Mouse (Mus musculus) heart, embryonic 11.5 days (tissue): ENCODE data around the gene Elp5. TPM values are rescaled to one million over a fixed set of nuclear protein-coding genes. Genes with fewer than 3 reads are reported as not detected.
A peak's percentile ranks its signal among the peaks of the same experiment; 100 is the strongest.

Source experiments
- ATAC-seq: fragments of 200-750 bp; cut with Nextera tagmentation; replicated peaks from 2 replicates; pipeline ENCODE4 v1.8.0; 2017; ENCODE audit warnings: moderate library complexity; ENCODE audit not compliant: insufficient number of reproducible peaks, low FRiP score, low TSS enrichment
- H3K27ac ChIP-seq: fragments of 300-500 bp; sonication (generic); 2 replicates; pipeline ENCODE4 v1.5.1; 2014; ENCODE audit warnings: mild to moderate bottlenecking, low read depth, low read length
- H3K27me3 ChIP-seq: fragments of 300-500 bp; sonication (generic); 2 replicates; pipeline ENCODE4 v1.6.1; 2014; ENCODE audit warnings: mild to moderate bottlenecking, low read length, mixed read lengths; ENCODE audit not compliant: control insufficient read depth, insufficient read depth
- H3K36me3 ChIP-seq: fragments of 300-500 bp; sonication (generic); 2 replicates; pipeline ENCODE4 v1.6.1; 2014; ENCODE audit warnings: mild to moderate bottlenecking, low read length, moderate library complexity, mixed read lengths; ENCODE audit not compliant: control insufficient read depth, insufficient read depth
- H3K4me1 ChIP-seq: fragments of 300-500 bp; sonication (generic); 2 replicates; pipeline ENCODE4 v1.6.1; 2014; ENCODE audit warnings: low read length; ENCODE audit not compliant: control insufficient read depth, insufficient read depth
- H3K4me2 ChIP-seq: fragments of 300-500 bp; sonication (generic); 2 replicates; pipeline ENCODE4 v1.6.1; 2014; ENCODE audit warnings: mild to moderate bottlenecking, moderate library complexity
- H3K4me3 ChIP-seq: fragments of 300-500 bp; sonication (generic); 2 replicates; pipeline ENCODE4 v1.5.1; 2014; ENCODE audit warnings: low read depth, low read length
- H3K9ac ChIP-seq: fragments of 300-500 bp; sonication (generic); 2 replicates; pipeline ENCODE4 v1.6.1; 2014; ENCODE audit warnings: mild to moderate bottlenecking, low read depth, low read length, moderate library complexity
- H3K9me3 ChIP-seq: fragments of 300-500 bp; sonication (generic); replicated peaks from 2 replicates; pipeline ENCODE4 v1.6.1; 2016; ENCODE audit warnings: low read length; ENCODE audit not compliant: control insufficient read depth
- WGBS: fragments of 180-500 bp; shearing (Covaris S2); extraction: QIAGEN DNeasy Blood & Tissue Kit; methylation state at CpG from one replicate; pipeline ENCODE4 v1.1.7; 2014; ENCODE audit not compliant: insufficient replicate concordance; 5-methylcytosine and 5-hydroxymethylcytosine counted together
- polyA plus RNA-seq: library from polyadenylated mRNA; unstranded; fragments of >200 nt; fragmentation: Nextera tagmentation; extraction: Ambion mirVana; gene quantifications from 2 replicates; pipeline ENCODE4 v1.2.1, GENCODE M21; 2014

Elp5 gene
- polyA plus RNA-seq, 1 experiment from 2014 or later: 130 TPM

- H3K4me1 ChIP-seq: peaks cover 13% of the 10 kb centered on the region; the same call in 1 of the 2 replicates
- ATAC-seq: no peak
- no peaks in the 10 kb centered on the region for H3K9me3 ChIP-seq
- no peak overlapping the region for H3K4me2 ChIP-seq
- WGBS: 41% methylated on average over 4 of the region's 4 CpGs
- H3K36me3 ChIP-seq: no peaks in the 10 kb centered on the region
- no peak overlapping the region for H3K27ac ChIP-seq
- H3K4me3 ChIP-seq: no peak overlapping the region
- no peaks in the 10 kb centered on the region for H3K27me3 ChIP-seq
- H3K9ac ChIP-seq: no peak overlapping the region
These were observed 31.4 kb downstream of the Elp5 start for GRCm38 (mm10) chr11:69950807-69951459.

- Histone ChIP-seq H3K9me3 (no peaks in the 10 kb centered on the region), H3K27me3 (peaks cover 3% of the 10 kb centered on the region; the same call in 1 of the 2 replicates), H3K4me1 (peaks cover 13% of the 10 kb centered on the region; the same call in 1 of the 2 replicates), H3K4me3 (peak overlapping the region; percentile 64), H3K4me2 (peak overlapping the region; percentile 92), H3K36me3 (peaks cover 9% of the 10 kb centered on the region; the same call in 1 of the 2 replicates), H3K9ac (peak overlapping the region; percentile 74; the same call in 1 of the 2 replicates), H3K27ac (peak overlapping the region; percentile 93)
- WGBS: under 1% methylated on average over 14 of the region's 14 CpGs
- peak; percentile 35 for ATAC-seq
These were observed 33.6 kb downstream of the Elp5 start for GRCm38 (mm10) chr11:69948763-69949150.

- Histone ChIP-seq H3K27me3 (peaks cover 3% of the 10 kb centered on the region; the same call in 1 of the 2 replicates), H3K36me3 (peaks cover 9% of the 10 kb centered on the region), H3K4me3 (peak within 1 kb of the TSS; percentile 64), H3K9ac (peak within 1 kb of the TSS; percentile 74), H3K4me1 (peaks cover 13% of the 10 kb centered on the region; the same call in 1 of the 2 replicates), H3K9me3 (no peaks in the 10 kb centered on the region), H3K4me2 (peak within 1 kb of the TSS; percentile 92), H3K27ac (peak within 1 kb of the TSS; percentile 93)
- peak; percentile 90 for ATAC-seq
- 1% methylated on average over 34 of the region's 34 CpGs for WGBS
These were observed 34.1 kb downstream of the Elp5 start, which contains the start of gene Slc2a4 for GRCm38 (mm10) chr11:69948066-69948762. Gene Slc2a4, minus strand, starts transcription at chr11:69948188.

- peaks cover 13% of the 10 kb centered on the region; the same call in 1 of the 2 replicates for H3K4me1 ChIP-seq
- peak overlapping the region; percentile 74 for H3K9ac ChIP-seq
- H3K4me2 ChIP-seq: peak overlapping the region; percentile 92
- H3K36me3 ChIP-seq: peaks cover 11% of the 10 kb centered on the region
- peak overlapping the region; percentile 64 for H3K4me3 ChIP-seq
- H3K9me3 ChIP-seq: no peaks in the 10 kb centered on the region
- H3K27me3 ChIP-seq: peaks cover 5% of the 10 kb centered on the region
- ATAC-seq: peak; percentile 58; the same call in 1 of the 2 replicates
- H3K27ac ChIP-seq: peak overlapping the region; percentile 93
- WGBS: 2% methylated on average over 29 of the region's 29 CpGs
These were observed 34.8 kb downstream of the Elp5 start for GRCm38 (mm10) chr11:69947337-69948065.

- WGBS: 84% methylated on average over 18 of the region's 18 CpGs
- peak overlapping the region; percentile 93 for H3K27ac ChIP-seq
- peak; percentile 55; the same call in 1 of the 2 replicates for ATAC-seq
These were observed 36.1 kb downstream of the Elp5 start for GRCm38 (mm10) chr11:69945997-69946891.

GRCm38 (mm10) chr11:69945216-69945615 is 37.1 kb downstream of the Elp5 start:
- Histone ChIP-seq H3K9ac (no peak overlapping the region), H3K4me1 (peaks cover 13% of the 10 kb centered on the region; the same call in 1 of the 2 replicates), H3K27me3 (peaks cover 5% of the 10 kb centered on the region), H3K4me2 (peak overlapping the region; percentile 92; the same call in 1 of the 2 replicates), H3K27ac (no peak overlapping the region), H3K4me3 (peak overlapping the region; percentile 64; the same call in 1 of the 2 replicates), H3K36me3 (peaks cover 11% of the 10 kb centered on the region), H3K9me3 (no peaks in the 10 kb centered on the region)
- no peak for ATAC-seq
- WGBS: 67% methylated on average over 13 of the region's 13 CpGs

More at GRCm38 (mm10) chr11:69945997-69946891, 36.1 kb downstream of the Elp5 start:
- H3K27me3 ChIP-seq: peaks cover 5% of the 10 kb centered on the region
- peak overlapping the region; percentile 64 for H3K4me3 ChIP-seq
- H3K4me1 ChIP-seq: peaks cover 13% of the 10 kb centered on the region; the same call in 1 of the 2 replicates
- H3K36me3 ChIP-seq: peaks cover 11% of the 10 kb centered on the region
- H3K4me2 ChIP-seq: peak overlapping the region; percentile 92
- H3K9me3 ChIP-seq: no peaks in the 10 kb centered on the region
- H3K9ac ChIP-seq: peak overlapping the region; percentile 74

- no peak for ATAC-seq
- Histone ChIP-seq H3K4me2 (no peak overlapping the region), H3K4me1 (peaks cover 10% of the 10 kb centered on the region), H3K27me3 (peaks cover 35% of the 10 kb centered on the region), H3K9me3 (no peaks in the 10 kb centered on the region), H3K4me3 (no peak overlapping the region), H3K36me3 (peaks cover 11% of the 10 kb centered on the region), H3K27ac (no peak overlapping the region), H3K9ac (no peak overlapping the region)
- WGBS: 76% methylated on average over 4 of the region's 4 CpGs
These were observed 41.4 kb downstream of the Elp5 start for GRCm38 (mm10) chr11:69940962-69941361.
